Mouse (Mus musculus): Measurements from ENCODE around the gene Tspan33. TPM values are rescaled to one million over a fixed set of nuclear protein-coding genes. Genes with fewer than 3 reads are reported as not detected.

Tspan33 gene
- polyA plus RNA-seq, 1 experiment from 2014 or later = 4.0 TPM

GRCm38 (mm10) chr6:29735336-29735688 is 41.3 kb downstream of the Tspan33 start, which contains the start of gene Smo:
Gene Smo (plus strand): TSS chr6:29735503.
- Histone ChIP-seq H3K4me2 (replicated peaks; ENCODE audit: low read depth, low read length) (peak within 1 kb of the TSS; percentile 98), H3K4me3 (ENCODE audit: low read depth, low read length) (peak within 1 kb of the TSS; percentile 82), H3K27me3 (replicated peaks; ENCODE audit: insufficient read depth, low read length) (no peaks in the 10 kb centered on the region), H3K4me1 (ENCODE audit: insufficient read depth, low read depth, low read length) (peaks cover 7% of the 10 kb centered on the region; the same call in 1 of the 2 replicates), H3K27ac (ENCODE audit: low read length) (peak within 1 kb of the TSS; percentile 79), H3K9ac (replicated peaks; ENCODE audit: low read depth) (peak within 1 kb of the TSS; percentile 86), H3K36me3 (ENCODE audit: insufficient read depth, low read length) (no peaks in the 10 kb centered on the region), H3K9me3 (ENCODE audit: low read length) (no peaks in the 10 kb centered on the region)
- ATAC-seq (peak; percentile 96), DNase-seq (ENCODE audit: low spot score) (peak; percentile 92)
- WGBS = 1% methylated on average over 16 of the region's 30 CpGs
- TF ChIP-seq CTCF (IDR thresholded peaks at IDR 0.05) (no peak), EP300 (IDR thresholded peaks at IDR 0.05) (no peak)

GRCm38 (mm10) chr6:29735689-29736451 is 41.8 kb downstream of the Tspan33 start:
- under 1% methylated on average over 56 of the region's 75 CpGs for WGBS
- TF ChIP-seq CTCF (IDR thresholded peaks at IDR 0.05) (no peak), EP300 (IDR thresholded peaks at IDR 0.05) (no peak)
- Histone ChIP-seq H3K4me1 (ENCODE audit: insufficient read depth, low read depth, low read length) (peaks cover 7% of the 10 kb centered on the region; the same call in 1 of the 2 replicates), H3K27ac (ENCODE audit: low read length) (peak overlapping the region; percentile 79), H3K27me3 (replicated peaks; ENCODE audit: insufficient read depth, low read length) (no peaks in the 10 kb centered on the region), H3K4me3 (ENCODE audit: low read depth, low read length) (peak overlapping the region; percentile 82), H3K36me3 (ENCODE audit: insufficient read depth, low read length) (no peaks in the 10 kb centered on the region), H3K9me3 (ENCODE audit: low read length) (no peaks in the 10 kb centered on the region), H3K4me2 (replicated peaks; ENCODE audit: low read depth, low read length) (peak overlapping the region; percentile 98), H3K9ac (replicated peaks; ENCODE audit: low read depth) (peak overlapping the region; percentile 86)
- DNase-seq (ENCODE audit: low spot score) (peak; percentile 79), ATAC-seq (peak; percentile 85)

GRCm38 (mm10) chr6:29736610-29737458 is 42.8 kb downstream of the Tspan33 start:
- ATAC-seq = no peak
- peaks cover 7% of the 10 kb centered on the region; the same call in 1 of the 2 replicates for H3K4me1 ChIP-seq (ENCODE audit: insufficient read depth, low read depth, low read length)
- no peaks in the 10 kb centered on the region for H3K27me3 ChIP-seq (replicated peaks; ENCODE audit: insufficient read depth, low read length)
- no peak overlapping the region for H3K27ac ChIP-seq (ENCODE audit: low read length)
- peak overlapping the region; percentile 86 for H3K9ac ChIP-seq (replicated peaks; ENCODE audit: low read depth)
- peak overlapping the region; percentile 82 for H3K4me3 ChIP-seq (ENCODE audit: low read depth, low read length)
- H3K36me3 ChIP-seq (ENCODE audit: insufficient read depth, low read length) = no peaks in the 10 kb centered on the region
- H3K9me3 ChIP-seq (ENCODE audit: low read length) = no peaks in the 10 kb centered on the region
- TF ChIP-seq EP300 (IDR thresholded peaks at IDR 0.05) = no peak
- TF ChIP-seq CTCF (IDR thresholded peaks at IDR 0.05) = no peak
- H3K4me2 ChIP-seq (replicated peaks; ENCODE audit: low read depth, low read length) = peak overlapping the region; percentile 98
- no peak for DNase-seq (ENCODE audit: low spot score)
- WGBS = 6% methylated on average over 13 of the region's 13 CpGs

GRCm38 (mm10) chr6:29751466-29752152 is 57.6 kb downstream of the Tspan33 start:
- H3K4me3 ChIP-seq (ENCODE audit: low read depth, low read length) = no peak overlapping the region
- no peaks in the 10 kb centered on the region for H3K36me3 ChIP-seq (ENCODE audit: insufficient read depth, low read length)
- WGBS = 82% methylated on average over 3 of the region's 3 CpGs
- H3K9ac ChIP-seq (replicated peaks; ENCODE audit: low read depth) = no peak overlapping the region
- peaks cover 8% of the 10 kb centered on the region for H3K9me3 ChIP-seq (ENCODE audit: low read length)
- no peaks in the 10 kb centered on the region for H3K27me3 ChIP-seq (replicated peaks; ENCODE audit: insufficient read depth, low read length)
- DNase-seq (ENCODE audit: low spot score) (no peak), ATAC-seq (no peak)
- H3K4me2 ChIP-seq (replicated peaks; ENCODE audit: low read depth, low read length) = no peak overlapping the region
- TF ChIP-seq CTCF (IDR thresholded peaks at IDR 0.05) = no peak
- no peak for TF ChIP-seq EP300 (IDR thresholded peaks at IDR 0.05)
- no peaks in the 10 kb centered on the region for H3K4me1 ChIP-seq (ENCODE audit: insufficient read depth, low read depth, low read length)
- no peak overlapping the region for H3K27ac ChIP-seq (ENCODE audit: low read length)

- Histone ChIP-seq H3K4me2 (replicated peaks; ENCODE audit: low read depth, low read length) (no peak overlapping the region), H3K9me3 (ENCODE audit: low read length) (peaks cover 5% of the 10 kb centered on the region), H3K4me3 (ENCODE audit: low read depth, low read length) (no peak overlapping the region), H3K9ac (replicated peaks; ENCODE audit: low read depth) (no peak overlapping the region), H3K4me1 (ENCODE audit: insufficient read depth, low read depth, low read length) (no peaks in the 10 kb centered on the region), H3K36me3 (ENCODE audit: insufficient read depth, low read length) (no peaks in the 10 kb centered on the region), H3K27me3 (replicated peaks; ENCODE audit: insufficient read depth, low read length) (no peaks in the 10 kb centered on the region), H3K27ac (ENCODE audit: low read length) (no peak overlapping the region)
- DNase-seq (ENCODE audit: low spot score) (no peak), ATAC-seq (no peak)
- TF ChIP-seq CTCF (IDR thresholded peaks at IDR 0.05) = no peak
- TF ChIP-seq EP300 (IDR thresholded peaks at IDR 0.05) = no peak
- 84% methylated on average over 11 of the region's 11 CpGs for WGBS
Observed at GRCm38 (mm10) chr6:29753336-29753735, 59.3 kb downstream of the Tspan33 start.

- TF ChIP-seq EP300 (IDR thresholded peaks at IDR 0.05) (no peak), CTCF (IDR thresholded peaks at IDR 0.05) (no peak)
- ATAC-seq = no peak
- H3K4me3 ChIP-seq (ENCODE audit: low read depth, low read length) = no peak overlapping the region
- WGBS = 66% methylated on average over 5 of the region's 5 CpGs
- H3K4me2 ChIP-seq (replicated peaks; ENCODE audit: low read depth, low read length) = no peak overlapping the region
- no peaks in the 10 kb centered on the region for H3K4me1 ChIP-seq (ENCODE audit: insufficient read depth, low read depth, low read length)
- no peaks in the 10 kb centered on the region for H3K9me3 ChIP-seq (ENCODE audit: low read length)
- no peaks in the 10 kb centered on the region for H3K27me3 ChIP-seq (replicated peaks; ENCODE audit: insufficient read depth, low read length)
- DNase-seq (ENCODE audit: low spot score) = no peak
- H3K27ac ChIP-seq (ENCODE audit: low read length) = no peak overlapping the region
- no peaks in the 10 kb centered on the region for H3K36me3 ChIP-seq (ENCODE audit: insufficient read depth, low read length)
- no peak overlapping the region for H3K9ac ChIP-seq (replicated peaks; ENCODE audit: low read depth)
Observed at GRCm38 (mm10) chr6:29756001-29756400, 62.0 kb downstream of the Tspan33 start.

Measured in lung, postnatal 0 days (tissue).